Mouse (Mus musculus) c-Kit-negative CD71-positive TER-119-positive erythroid progenitor cells, embryonic 14.5 days (primary cell): Measurements from ENCODE around the gene Thada.
"Not testable (repeated sequence)": the region's sequence is repeated elsewhere in the genome, so short reads cannot be mapped to it uniquely, and the experiment has no call there.

Experiments used
- DNase-seq: peaks from one replicate; pipeline ENCODE4 v3.0.0-alpha.2; 2013; ENCODE audit warnings: low read depth, low spot score

Thada gene

DNA sequence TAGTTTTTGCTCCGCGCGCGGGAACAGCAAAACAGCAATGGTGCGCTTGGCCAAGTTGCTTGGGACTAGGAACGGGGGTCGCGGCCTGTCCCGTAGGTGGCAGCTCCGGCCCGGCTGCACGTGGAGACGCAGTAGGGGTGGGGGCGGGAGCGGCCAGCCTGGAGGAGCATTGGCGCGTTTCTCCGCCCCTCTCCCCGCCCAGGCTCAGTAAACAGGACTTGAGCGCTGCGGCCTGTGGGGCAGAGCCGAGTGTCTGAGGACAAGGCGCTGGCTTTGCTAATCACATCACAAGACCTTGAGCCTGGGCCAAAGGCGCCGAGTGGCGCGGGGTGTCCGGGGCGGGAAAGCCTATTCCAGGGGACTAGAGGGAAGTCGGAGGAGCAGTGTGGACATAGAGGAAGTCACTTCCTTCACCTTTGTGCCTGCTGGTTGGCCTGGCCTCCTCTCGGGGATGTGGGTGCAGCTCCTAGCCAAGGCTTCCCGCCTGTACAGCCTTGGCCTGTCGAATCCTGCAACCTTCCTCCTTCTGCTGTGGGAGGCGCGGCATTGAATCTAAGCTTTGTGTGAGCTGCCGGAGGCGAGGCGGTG lies 277.5 kb downstream of the Thada start:
- DNase-seq = no peak

GRCm38 (mm10) chr17:84187727-84188373 lies 278.2 kb downstream of the Thada start, which contains the start of gene Zfp36l2:
Gene Zfp36l2 (minus strand): TSS chr17:84187947.
- DNase-seq = no peak

DNA sequence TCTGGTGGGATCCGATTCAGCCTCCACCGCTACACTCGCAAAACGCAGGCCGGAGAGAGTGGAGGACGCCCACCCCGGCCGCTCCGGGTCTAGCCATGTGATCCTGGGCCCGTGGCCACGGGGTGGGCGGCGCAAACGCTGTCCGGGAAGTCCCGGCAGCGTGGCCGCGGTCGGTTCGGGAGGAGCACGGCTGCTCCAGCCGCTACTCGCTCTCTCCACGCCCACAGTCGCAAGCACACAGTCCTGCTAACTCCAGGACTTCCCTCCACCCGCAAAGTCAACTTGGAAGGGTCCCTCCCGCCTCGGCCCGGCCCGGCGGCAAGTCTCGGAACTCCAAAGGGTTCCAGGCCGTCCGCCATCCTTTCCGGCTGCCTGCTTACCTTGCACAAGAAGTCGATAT lies 278.7 kb downstream of the Thada start:
- DNase-seq = not testable (repeated sequence)

DNA sequence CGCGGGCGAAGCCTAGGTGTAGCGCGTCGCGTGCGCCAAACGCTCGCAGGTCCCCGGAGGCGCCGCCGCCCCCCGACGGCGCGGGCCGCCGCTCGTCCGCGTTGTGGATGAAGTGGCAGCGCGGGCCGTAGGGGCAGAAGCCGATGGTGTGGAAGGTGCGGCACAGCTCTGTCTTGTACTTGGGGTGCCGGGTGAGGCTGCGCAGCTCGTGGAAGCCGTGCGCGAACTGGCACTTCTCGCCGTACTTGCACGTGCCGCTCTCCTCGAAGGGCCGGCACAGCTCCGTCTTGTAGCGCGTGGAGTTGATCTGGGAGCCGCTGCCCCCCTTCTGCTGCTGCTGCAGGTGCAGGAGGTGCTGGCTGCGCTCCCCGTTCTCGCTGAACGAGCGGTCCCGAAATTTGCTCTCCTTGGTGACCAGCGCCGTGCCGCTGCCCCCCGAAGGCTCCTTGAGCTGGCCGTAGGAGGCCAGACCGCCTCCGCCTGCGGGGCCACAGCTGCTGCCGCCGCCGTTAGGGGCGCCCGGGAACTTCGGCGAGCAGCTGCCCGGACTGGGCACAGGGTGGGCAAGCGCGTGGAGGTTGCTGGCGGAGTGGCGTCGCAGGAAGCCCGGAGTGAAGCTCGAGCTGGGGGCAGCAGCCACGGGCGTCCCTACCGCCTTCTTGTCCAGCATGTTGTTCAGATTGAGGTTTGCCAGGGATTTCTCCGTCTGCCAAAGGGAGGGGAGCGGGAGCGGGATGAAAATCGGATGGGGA lies 279.4 kb downstream of the Thada start:
- no peak for DNase-seq

- DNase-seq = no peak
Measured at GRCm38 (mm10) chr17:84185581-84186450, 280.2 kb downstream of the Thada start.

DNA sequence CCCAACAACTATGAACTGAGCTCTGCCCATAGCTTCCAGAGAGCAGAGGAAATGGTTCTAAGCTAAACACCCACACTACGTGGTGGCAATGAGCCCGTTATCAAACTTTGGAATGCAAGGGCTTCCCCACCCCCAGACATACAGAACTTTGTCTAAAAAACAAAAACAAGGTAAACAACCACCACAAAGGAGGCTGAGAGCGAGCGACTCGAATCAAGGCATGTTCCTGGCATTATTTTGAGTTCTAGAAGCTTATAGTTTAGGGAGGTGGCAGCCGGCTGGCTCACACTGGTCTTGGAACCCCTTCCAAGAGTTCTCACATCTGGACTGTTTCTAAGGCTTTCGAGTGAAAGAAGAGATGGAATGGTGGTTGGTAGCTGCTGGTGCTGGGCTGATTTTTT lies 281.0 kb downstream of the Thada start:
- no peak for DNase-seq

- peak; percentile 76 for DNase-seq
Measured at GRCm38 (mm10) chr17:84183291-84183781, 282.7 kb downstream of the Thada start.

GRCm38 (mm10) chr17:84182311-84183271 lies 283.4 kb downstream of the Thada start:
- no peak for DNase-seq

DNA sequence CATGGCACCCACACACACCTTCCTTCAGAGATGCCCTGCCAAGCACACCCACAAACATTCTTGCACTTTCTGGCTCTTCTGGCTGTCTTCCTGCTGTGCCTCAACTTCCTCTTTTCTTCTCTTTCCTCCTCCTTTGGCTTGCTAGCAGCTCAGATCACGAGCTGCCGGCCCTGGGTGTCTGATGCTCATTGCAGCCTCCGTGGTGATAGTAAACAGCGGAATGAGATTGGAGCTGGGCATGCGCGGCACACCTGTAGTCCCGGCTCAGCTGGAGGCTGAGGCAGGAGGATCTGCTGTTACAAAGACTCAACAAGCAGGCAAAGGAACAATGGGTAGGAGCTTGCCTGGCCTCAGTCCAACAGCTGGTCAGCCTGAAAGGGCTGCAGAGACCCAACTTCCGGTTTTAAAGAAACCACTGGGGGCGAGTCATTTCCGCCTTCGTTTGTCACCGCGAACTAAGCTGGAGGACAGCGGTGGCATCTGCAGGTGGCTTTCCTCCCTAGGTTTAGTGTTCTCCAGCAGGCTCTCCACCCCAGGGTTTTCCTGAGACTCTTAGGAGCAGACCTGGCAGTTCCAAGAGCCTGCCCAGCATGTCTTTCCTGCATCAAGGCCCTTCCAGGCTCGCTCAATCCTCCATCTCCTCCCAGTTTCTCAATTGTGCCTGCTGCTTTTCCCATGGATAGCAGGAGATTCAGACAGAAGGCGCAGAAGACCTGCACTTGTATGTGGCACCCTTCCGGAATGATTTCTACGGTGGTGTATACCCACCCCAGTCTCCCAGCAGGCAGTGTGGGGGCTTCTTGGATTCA lies 284.3 kb downstream of the Thada start:
- DNase-seq = no peak

DNA sequence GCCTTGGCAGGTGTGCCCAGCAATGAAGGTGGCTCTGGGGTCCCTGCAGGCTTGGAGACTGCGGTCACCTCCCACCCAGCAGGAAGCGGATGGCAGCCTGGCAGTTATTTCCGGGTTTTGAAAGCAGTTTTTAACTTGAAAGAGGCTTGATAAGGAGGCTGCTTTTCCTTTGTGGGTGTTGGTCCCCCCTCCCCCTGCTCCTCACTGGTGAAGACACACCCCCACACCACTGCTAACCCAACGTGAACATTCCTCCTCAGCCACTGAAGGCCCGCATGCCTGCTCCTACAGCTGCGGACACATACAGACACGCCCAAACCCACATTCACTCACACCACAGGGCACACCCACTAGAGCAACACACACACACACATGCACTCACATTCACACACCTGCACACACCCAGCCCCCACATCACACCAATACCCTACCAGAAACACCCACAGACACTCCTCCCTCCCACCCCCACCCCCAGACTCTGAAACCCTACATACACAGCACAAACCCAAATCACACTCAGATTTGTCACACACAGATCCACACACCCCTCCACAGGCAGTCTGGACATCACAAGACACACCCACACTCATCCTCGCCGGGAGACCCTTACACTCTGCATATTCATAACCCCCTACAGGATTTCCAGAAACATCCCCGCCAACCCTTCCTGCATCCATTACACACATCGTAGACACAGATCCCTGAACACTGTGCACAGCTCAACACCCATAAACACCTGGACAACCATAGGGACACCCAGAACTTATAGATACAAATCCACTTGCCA lies 285.1 kb downstream of the Thada start:
- no peak for DNase-seq

DNA sequence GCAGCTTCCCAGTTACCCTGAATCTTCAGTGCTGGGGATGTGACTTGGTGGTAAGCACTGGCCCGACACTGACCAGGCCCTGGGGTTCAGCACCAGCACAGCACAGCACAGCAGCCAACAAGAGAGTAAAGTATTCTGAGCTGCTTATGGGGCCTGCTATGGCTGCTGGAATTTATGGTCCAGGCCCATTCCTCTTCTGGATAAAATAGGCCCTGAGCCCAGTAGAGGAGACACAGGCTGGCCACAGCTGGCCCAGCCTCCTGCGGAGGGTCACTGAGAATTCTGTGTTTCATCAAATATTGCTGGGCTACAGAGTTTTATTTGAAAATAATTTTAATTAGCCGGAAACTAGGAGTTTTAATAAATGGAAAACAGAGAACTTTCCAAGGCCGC lies 286.0 kb downstream of the Thada start:
- no peak for DNase-seq

- no peak for DNase-seq
Measured at GRCm38 (mm10) chr17:84179026-84179972, 286.7 kb downstream of the Thada start.

DNA sequence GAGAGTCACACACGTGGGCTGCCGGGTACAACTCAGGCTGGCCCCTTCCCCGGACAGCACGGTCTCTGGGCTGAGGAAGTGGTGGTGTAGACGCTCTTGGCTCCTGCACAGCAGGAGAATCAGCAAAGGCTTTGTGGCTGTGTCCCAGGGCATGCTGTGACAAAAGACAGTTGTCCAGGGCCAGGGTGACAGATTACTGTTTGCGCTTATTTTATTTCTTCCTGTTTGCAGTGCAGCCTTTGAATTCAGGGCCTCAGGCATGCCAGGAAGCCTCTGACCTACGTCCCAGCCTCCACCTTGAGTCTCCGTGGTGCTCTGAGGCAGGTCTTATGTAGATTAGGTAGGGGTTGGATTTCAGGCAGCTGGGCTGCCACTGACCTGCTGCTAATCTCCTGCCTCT lies 288.5 kb downstream of the Thada start:
- no peak for DNase-seq

GRCm38 (mm10) chr17:84176446-84176845 lies 289.6 kb downstream of the Thada start:
- no peak for DNase-seq

DNA sequence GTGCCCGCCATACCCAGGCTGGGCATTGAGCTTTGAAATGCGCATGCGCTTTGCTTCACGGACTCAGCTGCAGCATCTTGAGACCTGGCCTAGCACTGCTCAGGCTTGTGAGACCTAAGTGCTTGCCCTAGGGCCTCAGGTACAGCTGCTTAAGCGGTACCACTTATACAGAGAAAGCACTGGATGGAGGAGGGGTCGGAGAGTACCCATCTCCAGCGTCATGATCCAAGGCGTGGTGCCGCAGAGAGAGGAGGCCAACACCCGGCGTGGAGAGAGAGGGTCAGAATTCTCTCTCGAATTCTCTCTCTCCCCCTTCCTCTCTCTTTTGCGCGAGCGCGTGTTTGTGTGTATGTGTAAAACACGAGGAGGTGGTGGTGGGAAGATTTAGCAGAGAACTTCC lies 290.8 kb downstream of the Thada start:
- no peak for DNase-seq

- DNase-seq = no peak
Measured at GRCm38 (mm10) chr17:84167377-84167776, 298.6 kb downstream of the Thada start.

GRCm38 (mm10) chr17:84166135-84166860 lies 299.7 kb downstream of the Thada start:
- no peak for DNase-seq
